Mouse (Mus musculus) gastrocnemius, adult 8-10 months (tissue): ENCODE measurements at regions not wholly inside any gene's neighbourhood (a gene's known extent, or its start where the extent isn't known, plus 50 kb on each side); places are given as distances from the start of the nearest gene placed in this dataset.

ENCODE experiments used
- DNase-seq, 2 experiments: peaks; one replicate each; pipeline ENCODE4 v3.0.0; 2022; ENCODE audit warnings: low spot score in 2 of 2

DNA sequence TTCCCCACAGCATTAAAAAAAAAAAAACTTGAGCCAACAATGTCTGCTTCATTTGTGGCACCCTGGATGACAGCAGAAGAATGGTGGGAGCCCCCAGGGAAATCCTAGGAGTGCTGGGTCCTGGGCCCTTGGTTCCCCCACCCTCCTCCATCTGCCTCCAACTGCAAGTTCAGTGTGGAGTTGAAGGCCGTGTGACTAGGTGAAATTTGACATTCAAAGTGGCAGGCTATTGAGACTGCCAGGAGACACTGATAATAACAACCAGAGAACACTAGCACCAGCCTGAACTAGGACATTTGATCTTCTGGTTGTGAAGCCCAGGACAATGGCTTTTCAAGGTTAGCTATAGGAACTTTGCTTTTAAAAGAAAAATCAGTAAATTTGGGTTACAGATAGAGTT lies 74.0 kb downstream of the Adamts15 start:
- no peak for DNase-seq

DNA sequence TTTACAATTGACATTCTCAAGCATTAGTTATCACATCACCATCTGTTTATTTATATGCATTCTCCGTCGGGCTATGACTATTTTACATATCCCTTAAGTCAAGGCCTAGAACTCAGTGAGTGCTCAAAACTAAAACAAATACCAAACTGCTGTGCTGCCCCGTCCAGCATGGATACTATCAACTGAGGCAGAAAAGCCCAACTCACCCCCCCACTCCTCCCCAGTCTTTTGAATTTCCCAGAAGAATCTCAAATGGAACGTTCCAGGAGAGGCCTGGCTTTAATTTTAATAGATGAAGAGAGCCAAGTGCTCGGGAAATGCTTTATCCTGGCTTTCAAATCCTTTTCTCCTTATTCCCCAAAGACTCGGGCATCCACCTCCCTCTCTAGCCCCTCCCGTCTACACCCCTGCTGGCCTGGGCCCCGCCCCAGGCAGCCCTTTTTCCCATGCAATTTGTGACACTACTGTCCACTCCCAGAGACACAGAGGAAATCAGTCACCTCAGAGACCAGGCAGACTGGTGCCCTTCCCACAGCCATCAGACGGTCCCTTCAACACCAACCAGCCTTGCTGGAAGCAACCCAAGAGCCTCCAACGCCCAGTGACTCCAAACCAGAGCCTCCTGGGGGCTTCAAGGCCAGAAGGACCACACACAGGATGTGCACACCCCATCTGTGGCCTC lies 76.5 kb downstream of the Adamts15 start:
- DNase-seq = peak; percentile 14 to 23

DNA sequence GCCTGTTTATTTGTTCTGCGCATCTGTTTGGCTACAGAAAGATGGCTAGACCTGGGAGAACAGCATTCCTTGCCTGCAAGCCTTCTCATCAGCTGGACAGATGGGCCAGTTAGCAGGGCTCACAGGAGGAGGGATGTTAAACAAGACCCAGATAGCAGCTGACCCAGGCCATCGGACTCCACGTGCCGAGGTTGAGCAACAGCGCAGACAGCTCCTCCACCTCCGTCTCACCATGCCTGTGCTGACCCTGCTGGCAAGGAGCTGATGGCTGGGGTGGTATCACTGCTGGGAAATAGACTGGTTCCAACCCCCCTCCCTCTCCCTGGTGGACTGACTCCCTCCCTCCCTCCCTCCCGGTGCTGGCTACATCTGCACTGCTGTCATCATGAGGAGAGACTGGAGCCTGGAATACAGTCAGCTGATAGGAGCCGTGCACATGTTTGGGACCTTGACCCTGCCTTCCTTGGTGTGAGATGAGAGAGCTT lies 78.1 kb downstream of the Adamts15 start:
- peak; percentile 39 to 57 for DNase-seq

DNA sequence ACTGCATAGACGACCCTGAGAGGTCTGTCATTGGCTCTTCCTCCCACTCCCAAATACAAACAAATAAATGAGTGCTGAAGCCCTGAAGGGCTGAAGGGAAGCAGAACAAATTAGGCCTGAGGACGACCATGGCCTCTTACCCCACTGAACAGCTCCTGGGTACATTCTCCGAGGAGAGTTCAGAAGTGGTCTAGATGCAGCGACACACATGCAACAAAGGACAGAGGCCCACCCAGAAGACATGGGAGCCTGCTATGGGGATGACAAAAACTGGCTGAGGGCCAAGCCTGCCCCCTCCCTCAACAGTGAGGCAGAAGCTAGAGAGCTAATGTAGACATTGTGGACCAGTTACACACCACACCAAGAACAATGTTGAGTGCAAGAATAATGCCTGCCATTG lies 87.3 kb downstream of the Adamts15 start:
- DNase-seq = no peak

DNA sequence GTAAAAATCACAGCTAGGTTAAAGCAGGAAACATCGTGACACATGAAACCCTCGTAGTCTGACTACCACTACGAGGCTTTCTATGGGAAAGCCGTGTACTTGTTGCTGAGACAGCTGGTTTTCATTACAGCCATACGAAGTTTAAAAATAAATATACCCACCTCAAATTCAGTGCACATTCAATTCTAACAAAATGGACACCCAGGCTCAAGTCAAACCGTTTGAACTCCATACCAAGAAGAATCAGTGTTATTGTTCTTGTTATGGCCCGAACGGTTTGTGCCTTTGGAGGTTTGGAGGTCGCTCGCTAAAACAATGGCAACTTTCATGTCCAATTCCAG lies 87.7 kb downstream of the Adamts15 start:
- DNase-seq = no peak

DNA sequence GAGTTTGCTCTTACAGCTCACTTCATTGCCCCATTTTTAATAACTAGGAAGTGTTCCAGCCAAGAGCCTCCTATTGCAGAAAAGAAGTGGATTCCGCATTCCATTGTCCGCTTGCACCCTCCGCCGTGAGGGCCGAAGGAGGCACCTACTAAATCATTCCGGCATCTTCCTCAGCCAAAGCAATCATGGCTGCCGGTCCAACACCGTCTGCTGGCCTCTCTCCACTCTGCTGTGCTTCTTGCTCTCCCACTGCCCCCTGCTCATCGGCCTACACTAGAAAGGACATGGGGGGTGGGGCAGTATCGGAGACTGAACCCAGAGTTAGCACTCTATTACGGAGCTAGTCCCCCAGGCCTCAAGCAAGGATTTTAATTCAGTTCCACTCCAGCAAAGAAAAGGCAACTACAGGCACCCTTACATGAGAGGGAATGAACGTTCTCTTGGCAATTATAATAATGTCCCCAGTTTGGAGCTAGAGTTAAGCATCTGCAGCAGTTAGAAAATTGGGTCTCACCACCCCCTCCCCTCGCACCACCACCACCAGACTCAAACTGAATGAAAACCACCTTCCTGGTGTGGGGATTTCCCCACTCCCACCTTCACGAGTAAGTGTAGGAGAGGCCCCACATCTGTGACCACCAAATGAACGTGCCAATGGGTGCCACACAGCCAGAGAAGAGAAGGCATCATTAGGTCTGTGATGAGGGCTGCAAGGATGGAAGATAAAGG lies 88.3 kb downstream of the Adamts15 start:
- DNase-seq = no peak

DNA sequence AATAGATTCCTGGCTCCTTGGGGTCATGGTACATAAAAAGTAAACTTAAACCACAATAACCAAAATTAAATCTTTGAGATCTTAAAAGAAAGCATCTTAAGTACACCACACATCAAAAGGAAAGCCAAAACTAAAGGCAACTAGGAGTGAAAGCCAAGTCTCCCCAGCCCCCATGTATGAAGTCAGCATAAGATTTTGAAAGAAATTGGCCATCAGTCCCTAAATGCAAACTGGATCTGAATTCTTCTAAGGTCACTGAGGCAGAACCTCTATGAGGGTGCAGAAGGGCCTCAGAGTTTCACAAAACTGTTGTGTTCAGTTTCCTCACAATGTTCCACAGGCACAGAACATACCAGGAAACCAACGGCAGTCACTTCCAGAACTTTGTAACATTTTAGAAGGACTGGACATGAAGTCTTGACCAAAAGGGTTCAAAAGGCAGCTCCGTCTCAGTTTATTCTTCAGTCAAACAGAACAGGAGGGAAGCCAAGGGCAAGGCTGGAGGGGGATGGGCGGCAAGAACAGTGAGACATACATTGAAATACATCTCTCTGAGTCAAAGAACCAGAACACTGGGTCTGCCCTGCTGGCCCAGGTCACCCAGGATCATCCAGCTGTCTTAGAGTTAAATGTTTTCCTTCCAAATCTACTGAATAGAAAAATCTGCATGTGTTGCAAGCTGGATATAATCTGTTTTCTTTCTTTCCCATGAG lies 92.9 kb downstream of the Adamts15 start:
- DNase-seq = peak in 1 of 2 experiments; percentile 22

DNA sequence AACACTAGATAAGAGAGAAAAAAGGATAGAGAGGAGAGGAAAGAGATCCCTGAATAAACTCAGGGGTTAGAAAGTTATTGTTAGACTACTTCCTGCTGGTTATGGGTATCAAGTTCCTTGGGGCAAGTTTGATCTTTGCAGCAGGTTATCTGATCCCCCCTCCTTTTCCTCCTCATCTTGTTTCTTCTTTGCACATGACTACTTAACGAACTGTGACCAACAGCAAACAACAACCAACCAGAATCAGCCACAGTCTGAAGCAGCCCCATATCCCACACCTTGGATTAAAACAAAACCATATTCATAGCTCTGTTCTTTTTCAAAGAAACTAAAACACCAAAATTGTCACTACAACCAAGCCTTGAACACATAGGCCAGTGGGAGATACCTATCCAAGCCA lies 94.5 kb downstream of the Adamts15 start:
- no peak for DNase-seq

DNA sequence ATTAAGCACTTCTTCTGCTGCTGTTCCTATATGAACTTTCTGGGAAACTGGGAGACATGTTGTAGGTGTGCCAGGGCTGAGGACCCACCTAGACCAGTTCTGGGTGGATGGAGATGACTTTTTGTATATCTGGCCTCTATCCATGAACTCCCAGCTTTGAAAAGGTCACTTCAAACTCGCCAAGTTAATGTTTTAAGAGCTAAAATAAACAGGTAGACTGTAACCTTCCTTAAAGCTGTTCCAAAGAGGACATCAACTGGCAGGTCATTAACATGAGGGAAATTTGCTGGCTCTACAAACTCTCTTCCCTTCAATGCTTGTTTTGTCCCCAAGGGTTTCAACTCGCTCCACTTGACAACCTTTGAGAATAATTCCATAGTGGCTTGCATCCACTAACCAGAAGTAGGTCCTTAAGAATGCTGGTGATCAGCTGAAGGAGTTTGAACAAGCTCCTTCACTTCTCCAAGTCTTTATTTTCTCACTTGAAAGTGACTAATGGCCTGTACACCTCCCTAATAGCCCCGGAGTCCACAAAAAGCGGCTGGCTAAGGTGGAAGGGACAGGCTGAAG lies 98.1 kb downstream of the Adamts15 start:
- DNase-seq = no peak

DNA sequence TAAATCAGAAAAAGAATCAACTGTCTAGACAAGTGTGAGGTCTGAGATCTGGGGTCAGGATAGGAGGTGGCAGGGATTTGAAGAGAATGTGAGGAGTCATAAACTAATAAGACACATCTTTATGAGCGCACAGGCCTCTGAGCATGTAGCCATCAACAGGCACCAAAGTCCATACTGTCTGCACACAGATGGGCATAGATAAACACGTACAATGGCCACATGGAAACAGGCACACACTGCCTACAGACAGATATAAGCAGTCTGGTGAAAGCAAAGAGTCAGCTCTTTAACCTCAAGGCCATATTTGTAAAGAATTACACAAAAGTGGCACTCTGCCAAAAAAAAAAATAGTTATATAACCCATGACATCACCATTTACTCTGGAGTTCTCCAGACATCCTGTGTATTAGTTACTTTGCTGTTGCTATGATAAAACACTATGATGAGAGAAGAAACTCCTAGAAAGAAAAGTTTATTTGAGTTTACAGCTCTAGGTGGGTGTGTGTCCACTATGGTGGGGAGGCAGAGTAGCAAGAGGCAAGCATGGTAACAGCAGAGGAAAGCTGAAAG lies 101.4 kb downstream of the Adamts15 start:
- DNase-seq = no peak

DNA sequence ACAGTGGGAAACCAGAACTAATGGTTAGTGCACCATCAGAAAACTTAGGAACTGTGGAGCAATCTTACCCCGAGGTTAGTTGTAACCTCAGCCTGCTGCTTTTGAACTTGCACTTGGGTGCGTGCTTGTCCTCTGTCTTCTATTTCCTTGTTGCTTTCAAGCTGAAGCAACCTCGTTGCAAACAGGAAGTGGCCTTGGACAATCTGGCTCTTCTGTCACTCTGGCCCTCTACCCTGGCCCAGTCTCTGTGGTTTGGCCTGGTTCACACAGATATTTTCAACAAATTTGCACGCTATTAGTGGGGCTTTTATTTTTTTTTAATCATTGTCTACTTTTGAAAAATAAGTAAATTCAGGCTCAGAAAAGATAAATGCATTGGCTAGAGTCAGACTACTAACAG lies 109.0 kb downstream of the Adamts15 start:
- DNase-seq = no peak

DNA sequence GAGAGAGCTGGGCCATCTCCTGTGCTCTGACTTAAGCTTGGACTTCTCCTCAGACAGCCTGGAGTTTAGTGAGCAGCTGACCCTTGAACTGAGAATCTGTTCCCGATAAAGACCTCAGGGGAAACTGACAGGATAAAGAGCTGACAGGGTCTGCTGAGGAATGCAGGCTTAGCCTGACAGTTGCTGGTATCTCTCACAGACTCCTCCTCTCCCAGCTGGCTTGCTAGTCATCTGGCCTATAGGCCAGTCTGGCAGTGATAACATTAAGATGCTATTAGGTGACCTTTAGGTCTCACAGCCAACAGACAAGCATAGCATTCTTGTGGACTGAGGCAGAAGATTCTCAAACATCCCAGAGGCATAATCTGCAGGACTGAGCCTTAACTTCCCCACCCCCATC lies 111.4 kb downstream of the Adamts15 start:
- DNase-seq = no peak

DNA sequence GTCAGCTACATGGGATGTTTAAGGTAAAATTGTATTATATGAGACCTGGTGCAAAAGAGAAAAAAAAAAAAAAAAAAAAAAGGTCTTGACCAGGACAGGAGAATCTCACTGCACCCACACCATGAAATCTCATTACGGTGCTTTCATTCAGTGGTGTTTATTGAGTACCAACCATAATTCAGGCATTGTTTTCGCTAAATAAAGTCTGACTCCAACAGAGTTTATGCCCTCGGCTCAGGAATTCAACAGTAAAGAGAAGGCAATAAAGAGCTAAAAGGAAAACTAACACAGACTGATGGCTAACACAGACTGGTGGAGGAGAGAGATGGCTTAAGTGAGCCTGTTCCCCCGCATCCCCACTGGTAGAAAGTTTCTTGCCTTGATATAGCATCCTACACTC lies 112.0 kb downstream of the Adamts15 start:
- no peak for DNase-seq

DNA sequence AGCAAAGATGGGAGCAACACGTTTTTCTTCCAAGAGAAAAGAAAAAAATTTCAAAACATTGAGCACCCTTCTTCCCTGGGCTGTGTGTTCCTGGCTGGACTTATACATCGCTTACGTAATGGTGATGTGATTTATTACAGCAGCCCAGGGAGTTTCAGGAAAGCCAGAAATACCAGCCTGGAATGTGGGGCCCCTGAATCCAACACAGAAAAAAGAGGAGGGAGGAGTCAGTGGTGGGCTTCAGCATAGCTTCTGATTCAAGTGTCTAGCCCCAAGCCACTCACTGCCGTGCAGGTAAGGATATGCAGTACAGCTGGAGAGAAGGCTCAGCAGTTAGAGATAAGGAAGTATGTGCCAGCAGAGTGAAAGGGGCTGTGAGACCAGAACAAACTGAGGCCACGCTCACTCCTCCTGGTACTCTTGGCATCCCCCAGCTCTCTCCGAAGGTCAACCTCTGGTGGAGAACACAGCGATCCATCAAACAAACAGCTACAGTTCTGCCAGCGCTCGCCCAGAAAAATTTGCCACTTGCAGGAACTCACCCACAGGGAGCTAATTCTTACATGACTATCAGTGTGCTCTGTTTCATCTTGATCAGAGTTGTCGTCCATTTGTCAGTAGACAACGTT lies 113.3 kb downstream of the Adamts15 start:
- no peak for DNase-seq

DNA sequence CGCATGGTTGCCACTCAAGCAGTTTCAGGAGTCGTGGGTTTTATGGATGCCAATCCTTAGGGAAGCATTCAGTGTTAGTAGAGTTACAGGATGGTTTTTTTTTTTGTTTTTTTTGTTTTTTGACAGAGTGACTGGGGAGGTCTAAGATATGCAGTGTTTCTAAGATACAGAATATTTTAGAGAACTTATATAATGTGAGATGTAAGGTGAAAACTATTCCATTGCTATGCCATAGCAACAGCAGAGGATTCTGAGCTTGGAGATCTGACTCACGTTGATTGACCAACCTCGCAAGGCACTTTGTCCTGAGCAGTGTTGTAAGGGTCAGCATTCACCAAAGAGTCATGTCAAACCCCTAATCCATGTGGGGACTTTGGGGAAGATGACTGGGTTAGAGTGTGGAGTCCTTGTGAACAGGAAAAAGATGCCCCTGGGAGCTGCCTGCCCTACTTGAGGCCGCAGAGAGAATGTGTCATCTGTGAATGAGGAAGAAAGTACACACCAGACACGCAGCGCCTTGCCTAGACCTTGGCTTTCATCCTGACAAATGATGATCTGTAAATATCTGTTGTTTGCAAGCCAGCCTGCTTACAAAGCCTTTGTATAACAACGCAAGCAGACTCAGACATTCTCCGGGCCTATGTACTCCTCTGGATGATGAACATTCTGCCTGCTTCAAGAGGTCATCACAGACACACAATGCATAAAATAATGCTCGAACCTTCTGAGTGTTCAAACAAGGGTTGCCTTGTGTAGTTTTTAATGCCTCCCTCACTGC lies 118.3 kb downstream of the Adamts15 start:
- DNase-seq = no peak

DNA sequence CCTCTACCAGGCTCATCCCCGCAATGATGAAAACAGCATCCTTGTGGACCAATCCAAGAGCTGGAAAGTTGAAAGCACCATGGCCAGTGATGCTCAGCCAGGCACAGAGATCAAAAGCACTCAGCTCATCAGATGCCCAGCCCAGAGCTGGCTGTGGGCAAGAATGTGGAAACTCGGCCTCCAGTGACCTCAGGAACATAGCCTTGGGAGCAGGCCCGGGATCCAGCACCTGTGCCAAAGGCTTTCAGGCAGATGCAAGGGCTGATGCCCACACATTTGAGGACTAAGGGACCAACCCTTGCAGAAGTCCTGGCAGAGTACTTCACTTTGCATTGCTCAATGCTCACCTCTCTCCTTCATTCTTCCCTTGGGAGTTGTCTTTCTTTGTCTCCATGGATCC lies 119.4 kb downstream of the Adamts15 start:
- DNase-seq = peak in 1 of 2 experiments; percentile 5

DNA sequence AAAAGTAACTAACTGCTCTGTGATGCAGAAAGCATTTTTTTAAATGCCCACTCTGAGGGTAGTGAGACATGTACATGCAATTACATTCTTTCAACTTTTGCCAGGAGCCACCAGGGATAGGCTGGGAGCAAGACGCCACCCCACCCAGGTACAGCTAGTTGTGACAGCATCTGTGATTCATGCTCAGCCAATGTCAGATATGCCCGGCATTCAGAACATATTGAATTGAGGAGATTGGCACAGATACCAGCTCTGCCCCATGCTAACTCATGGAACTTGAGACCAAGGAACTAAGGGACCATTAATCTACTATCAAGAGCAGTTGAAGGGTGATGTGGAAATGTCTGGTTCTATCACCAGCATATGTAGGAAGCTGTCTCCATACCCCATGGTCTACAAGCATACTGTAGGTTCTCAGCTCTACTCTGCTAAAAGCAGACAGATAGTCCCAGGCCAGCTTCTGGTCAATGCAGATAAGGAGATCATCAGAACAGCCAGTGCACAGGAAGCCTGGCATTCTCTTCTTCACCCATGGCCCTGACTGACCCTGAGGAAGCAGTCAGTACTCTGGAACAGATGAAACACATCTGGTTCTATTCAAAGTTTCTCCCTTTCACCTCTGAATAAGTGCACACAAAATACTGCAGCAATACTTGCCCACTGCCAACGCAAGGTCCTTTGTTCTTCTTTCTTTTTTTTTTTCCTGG lies 127.4 kb downstream of the Adamts15 start:
- no peak for DNase-seq

DNA sequence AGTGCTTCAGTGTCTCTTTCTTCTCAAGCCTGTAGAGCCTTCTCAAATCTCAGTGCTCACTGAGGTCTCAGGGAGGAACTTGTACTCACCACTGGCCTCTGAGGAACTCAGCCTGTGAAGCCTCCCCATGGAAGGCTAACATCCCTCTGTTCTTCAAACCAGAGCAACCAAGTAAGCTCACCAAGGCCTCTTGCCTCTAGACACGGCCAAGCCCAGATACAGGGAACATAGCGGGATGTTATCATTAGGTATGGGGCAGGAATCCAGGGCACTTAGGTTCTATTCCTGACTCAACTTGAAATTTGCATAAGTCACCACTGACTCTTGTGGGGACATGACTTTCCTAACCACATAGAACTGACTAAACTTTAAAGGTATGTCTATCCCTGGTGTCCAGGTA lies 141.0 kb downstream of the Adamts15 start:
- DNase-seq = no peak

DNA sequence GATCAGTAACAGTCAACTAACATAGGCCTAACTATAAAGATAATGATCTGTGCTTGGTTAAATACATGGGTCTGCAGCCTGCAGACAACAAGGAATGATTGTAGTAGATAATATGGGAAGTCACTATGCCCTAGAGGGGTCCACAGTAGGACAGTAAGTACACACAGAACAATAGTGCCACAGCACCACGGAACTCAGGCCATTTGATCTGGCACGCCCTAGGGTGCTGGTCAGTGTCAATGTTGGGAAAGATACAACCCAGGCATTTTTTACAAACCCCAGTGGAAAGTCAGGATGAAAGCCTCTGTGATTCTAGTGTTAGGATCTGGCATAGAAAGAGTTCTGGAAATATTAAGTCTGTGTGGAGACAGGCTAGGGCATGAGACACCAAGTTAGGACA lies 144.4 kb downstream of the Adamts15 start:
- no peak for DNase-seq

DNA sequence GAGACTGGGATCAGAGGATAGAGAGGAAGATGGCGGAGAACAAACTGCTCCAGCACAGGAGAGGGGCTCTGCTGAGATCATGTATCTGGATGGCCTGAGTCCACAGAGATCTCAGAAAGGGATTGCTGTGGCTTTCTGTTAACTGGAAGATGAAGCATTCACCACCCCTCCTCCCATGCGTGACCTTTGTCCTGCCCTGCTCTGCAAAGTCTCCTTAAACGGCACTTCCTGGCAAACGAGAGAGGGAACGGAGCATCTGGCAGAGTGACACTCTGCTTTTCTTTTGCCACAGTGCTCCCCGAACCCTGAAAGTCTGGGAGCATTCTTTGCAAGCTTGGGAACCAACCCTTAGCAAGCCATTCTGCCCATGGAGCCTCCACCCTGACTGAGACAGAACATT lies 147.1 kb downstream of the Adamts15 start:
- DNase-seq = no peak
